Mouse (Mus musculus): ENCODE measurements around the gene Kif26b. TPM values are rescaled to one million over a fixed set of nuclear protein-coding genes. Genes with fewer than 3 reads are reported as not detected.

The Kif26b gene
- total and polyA plus RNA-seq, 2 experiments from 2014 or later: 3.4 to 33.7 TPM

- Histone ChIP-seq H3K9ac (no peak overlapping the region), H3K27ac (ENCODE audit: low read depth, low read length) (no peak overlapping the region), H3K4me2 (ENCODE audit: low read depth) (no peak overlapping the region), H3K36me3 (ENCODE audit: insufficient read depth) (no peaks in the 10 kb centered on the region), H3K4me3 (ENCODE audit: low read depth, low read length) (no peak overlapping the region), H3K4me1 (ENCODE audit: insufficient read depth) (no peaks in the 10 kb centered on the region), H3K27me3 (ENCODE audit: insufficient read depth, low read length) (no peaks in the 10 kb centered on the region), H3K9me3 (ENCODE audit: low read length) (no peaks in the 10 kb centered on the region)
- DNase-seq (no peak), ATAC-seq (no peak)
- WGBS: 96% methylated on average over 3 of the region's 3 CpGs
- TF ChIP-seq CTCF (IDR thresholded peaks at IDR 0.05; ENCODE audit: low read depth): no peak
Measured at GRCm38 (mm10) chr1:178597113-178597512, 68.2 kb downstream of the Kif26b start.

- Histone ChIP-seq H3K4me1 (ENCODE audit: insufficient read depth) (no peaks in the 10 kb centered on the region), H3K4me2 (ENCODE audit: low read depth) (no peak overlapping the region), H3K36me3 (ENCODE audit: insufficient read depth) (no peaks in the 10 kb centered on the region), H3K9me3 (ENCODE audit: low read length) (no peaks in the 10 kb centered on the region), H3K9ac (no peak overlapping the region), H3K27me3 (ENCODE audit: insufficient read depth, low read length) (no peaks in the 10 kb centered on the region), H3K27ac (ENCODE audit: low read depth, low read length) (no peak overlapping the region), H3K4me3 (ENCODE audit: low read depth, low read length) (no peak overlapping the region)
- DNase-seq (no peak), ATAC-seq (no peak)
- no peak for TF ChIP-seq CTCF (IDR thresholded peaks at IDR 0.05; ENCODE audit: low read depth)
- WGBS: 87% methylated on average over 6 of the region's 6 CpGs
Measured at GRCm38 (mm10) chr1:178597757-178598156, 68.8 kb downstream of the Kif26b start.

GRCm38 (mm10) chr1:178600851-178601569, 72.1 kb downstream of the Kif26b start:
- H3K9me3 ChIP-seq (ENCODE audit: low read length): no peaks in the 10 kb centered on the region
- no peak for DNase-seq
- H3K27ac ChIP-seq (ENCODE audit: low read depth, low read length): no peak overlapping the region
- no peaks in the 10 kb centered on the region for H3K27me3 ChIP-seq (ENCODE audit: insufficient read depth, low read length)
- H3K4me3 ChIP-seq (ENCODE audit: low read depth, low read length): no peak overlapping the region
- WGBS: 84% methylated on average over 15 of the region's 15 CpGs
- TF ChIP-seq CTCF (IDR thresholded peaks at IDR 0.05; ENCODE audit: low read depth): no peak
- no peak for ATAC-seq
- no peak overlapping the region for H3K9ac ChIP-seq
- no peaks in the 10 kb centered on the region for H3K36me3 ChIP-seq (ENCODE audit: insufficient read depth)
- H3K4me1 ChIP-seq (ENCODE audit: insufficient read depth): no peaks in the 10 kb centered on the region
- no peak overlapping the region for H3K4me2 ChIP-seq (ENCODE audit: low read depth)

- DNase-seq: no peak
- WGBS: 61% methylated on average over 8 of the region's 8 CpGs
- ATAC-seq: no peak
Measured at GRCm38 (mm10) chr1:178609151-178609775, 80.3 kb downstream of the Kif26b start.

GRCm38 (mm10) chr1:178611512-178611911, 82.6 kb downstream of the Kif26b start:
- no peaks in the 10 kb centered on the region; the same call in 1 of the 2 replicates for H3K4me1 ChIP-seq (ENCODE audit: insufficient read depth)
- H3K9me3 ChIP-seq (ENCODE audit: low read length): no peaks in the 10 kb centered on the region
- no peak overlapping the region for H3K4me3 ChIP-seq (ENCODE audit: low read depth, low read length)
- TF ChIP-seq CTCF (IDR thresholded peaks at IDR 0.05; ENCODE audit: low read depth): no peak
- no peak for ATAC-seq
- H3K27ac ChIP-seq (ENCODE audit: low read depth, low read length): no peak overlapping the region
- no peaks in the 10 kb centered on the region for H3K27me3 ChIP-seq (ENCODE audit: insufficient read depth, low read length)
- no peak overlapping the region for H3K9ac ChIP-seq
- H3K36me3 ChIP-seq (ENCODE audit: insufficient read depth): no peaks in the 10 kb centered on the region
- WGBS: 79% methylated on average over 15 of the region's 15 CpGs
- H3K4me2 ChIP-seq (ENCODE audit: low read depth): no peak overlapping the region
- DNase-seq: no peak

More at GRCm38 (mm10) chr1:178609151-178609775, 80.3 kb downstream of the Kif26b start:
- Histone ChIP-seq H3K9ac (no peak overlapping the region), H3K9me3 (ENCODE audit: low read length) (no peaks in the 10 kb centered on the region), H3K27me3 (ENCODE audit: insufficient read depth, low read length) (no peaks in the 10 kb centered on the region), H3K27ac (ENCODE audit: low read depth, low read length) (no peak overlapping the region), H3K4me2 (ENCODE audit: low read depth) (no peak overlapping the region), H3K36me3 (ENCODE audit: insufficient read depth) (no peaks in the 10 kb centered on the region), H3K4me1 (ENCODE audit: insufficient read depth) (no peaks in the 10 kb centered on the region; the same call in 1 of the 2 replicates), H3K4me3 (ENCODE audit: low read depth, low read length) (no peak overlapping the region)
- no peak for TF ChIP-seq CTCF (IDR thresholded peaks at IDR 0.05; ENCODE audit: low read depth)

- H3K9me3 ChIP-seq (ENCODE audit: low read length): 0 out of 2 replicates have a peak, but pooled peaks cover 4% of the 10 kb centered on the region
- DNase-seq (no peak), ATAC-seq (no peak)
- no peaks in the 10 kb centered on the region for H3K36me3 ChIP-seq (ENCODE audit: insufficient read depth)
- TF ChIP-seq CTCF (IDR thresholded peaks at IDR 0.05; ENCODE audit: low read depth): no peak
- H3K27me3 ChIP-seq (ENCODE audit: insufficient read depth, low read length): no peaks in the 10 kb centered on the region
- WGBS: 95% methylated on average over 2 of the region's 2 CpGs
- H3K4me1 ChIP-seq (ENCODE audit: insufficient read depth): no peaks in the 10 kb centered on the region; the same call in 1 of the 2 replicates
- H3K4me2 ChIP-seq (ENCODE audit: low read depth): no peak overlapping the region
- H3K9ac ChIP-seq: no peak overlapping the region
- H3K27ac ChIP-seq (ENCODE audit: low read depth, low read length): no peak overlapping the region
- H3K4me3 ChIP-seq (ENCODE audit: low read depth, low read length): no peak overlapping the region
Measured at GRCm38 (mm10) chr1:178621301-178621700, 92.4 kb downstream of the Kif26b start.

GRCm38 (mm10) chr1:178623889-178624288, 95.0 kb downstream of the Kif26b start:
- Histone ChIP-seq H3K36me3 (ENCODE audit: insufficient read depth) (no peaks in the 10 kb centered on the region), H3K9ac (no peak overlapping the region), H3K9me3 (ENCODE audit: low read length) (no peaks in the 10 kb centered on the region), H3K27me3 (ENCODE audit: insufficient read depth, low read length) (no peaks in the 10 kb centered on the region), H3K4me3 (ENCODE audit: low read depth, low read length) (no peak overlapping the region), H3K4me1 (ENCODE audit: insufficient read depth) (peaks cover 3% of the 10 kb centered on the region), H3K27ac (ENCODE audit: low read depth, low read length) (no peak overlapping the region), H3K4me2 (ENCODE audit: low read depth) (no peak overlapping the region)
- DNase-seq: peak; percentile 47
- WGBS: 43% methylated on average over 9 of the region's 9 CpGs
- no peak for TF ChIP-seq CTCF (IDR thresholded peaks at IDR 0.05; ENCODE audit: low read depth)
- ATAC-seq: peak; percentile 40; the same call in 1 of the 2 replicates
